Mouse (Mus musculus) ES-Bruce4 (cell line): ENCODE results near the gene Ngly1. TPM values are rescaled to one million over a fixed set of nuclear protein-coding genes. Genes with fewer than 3 reads are reported as not detected.

Experiments used
- H3K27ac ChIP-seq: 2 replicates; pipeline ENCODE4 v1.5.1; 2012; ENCODE audit warnings: low read length, inconsistent platforms; ENCODE audit not compliant: insufficient read depth
- H3K27me3 ChIP-seq: 2 replicates; pipeline ENCODE4 v1.6.1; 2012; ENCODE audit warnings: mild to moderate bottlenecking, low read length, inconsistent platforms; ENCODE audit not compliant: control insufficient read depth, poor library complexity, insufficient read depth, severe bottlenecking
- H3K36me3 ChIP-seq: 2 replicates; pipeline ENCODE4 v1.6.1; 2012; ENCODE audit warnings: inconsistent platforms, mild to moderate bottlenecking, low read length, moderate library complexity; ENCODE audit not compliant: control insufficient read depth, poor library complexity, insufficient read depth, severe bottlenecking
- H3K4me1 ChIP-seq: one replicate; pipeline ENCODE4 v1.8.1; 2011; ENCODE audit warnings: low read length; ENCODE audit not compliant: control insufficient read depth, insufficient read depth
- H3K4me3 ChIP-seq: 2 replicates; pipeline ENCODE4 v1.5.1; 2011; ENCODE audit warnings: low read depth, mild to moderate bottlenecking, low read length
- H3K9ac ChIP-seq: 2 replicates; pipeline ENCODE4 v1.6.1; 2012; ENCODE audit warnings: low read depth, mild to moderate bottlenecking, inconsistent platforms; ENCODE audit not compliant: poor library complexity, severe bottlenecking
- H3K9me3 ChIP-seq: replicated peaks from 2 replicates; pipeline ENCODE4 v1.6.1; 2012; ENCODE audit warnings: mild to moderate bottlenecking, low read length, inconsistent platforms; ENCODE audit not compliant: control insufficient read depth, poor library complexity, insufficient read depth, severe bottlenecking
- CTCF ChIP-seq: IDR thresholded peaks from one replicate; pipeline ENCODE4 v1.8.1; 2011; ENCODE audit warnings: low read depth, low read length
- EP300 ChIP-seq: IDR thresholded peaks from 2 replicates; pipeline ENCODE4 v1.6.1; 2011; ENCODE audit warnings: low read depth, low read length; ENCODE audit not compliant: insufficient read depth
- POLR2A ChIP-seq: IDR thresholded peaks from one replicate; pipeline ENCODE4 v1.8.1; 2011; ENCODE audit warnings: low read length; ENCODE audit not compliant: insufficient read depth
- polyA plus RNA-seq: library from polyadenylated mRNA; stranded (reverse); fragments of >200 nt; gene quantifications from 2 replicates; pipeline ENCODE4 v1.2.4, GENCODE M21; 2011; ENCODE audit warnings: low read depth; ENCODE audit not compliant: missing spikeins, insufficient read depth, insufficient read length

Ngly1 gene
- polyA plus RNA-seq, 1 experiment, result 11.8 TPM

DNA sequence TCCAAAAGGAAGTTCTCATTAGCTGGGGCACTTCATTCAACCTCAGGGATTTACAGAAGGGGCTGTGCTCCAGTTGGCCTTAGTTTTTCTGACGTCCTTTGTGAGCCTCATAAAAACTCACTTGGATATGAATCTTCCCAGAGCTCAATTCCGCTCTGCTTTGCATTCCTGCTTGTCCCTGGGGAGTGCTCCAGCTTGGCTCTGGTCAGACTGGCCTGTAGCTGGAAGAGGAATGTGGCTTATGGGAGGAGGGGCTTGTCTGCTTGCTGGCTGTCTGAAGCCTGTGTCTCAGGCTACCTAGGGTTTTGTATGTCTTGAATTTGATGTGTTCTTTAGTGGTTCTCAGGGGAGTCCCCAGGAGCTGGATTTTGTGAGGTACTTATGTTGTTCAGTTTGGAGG lies 79.5 kb downstream of the Ngly1 start:
- Histone ChIP-seq H3K9ac (no peak overlapping the region), H3K4me1 (no peaks in the 10 kb centered on the region), H3K36me3 (no peaks in the 10 kb centered on the region), H3K4me3 (no peak overlapping the region), H3K27me3 (no peaks in the 10 kb centered on the region), H3K9me3 (no peaks in the 10 kb centered on the region), H3K27ac (no peak overlapping the region)
- TF ChIP-seq EP300, result no peak
- TF ChIP-seq CTCF, result no peak
- TF ChIP-seq POLR2A, result no peak

DNA sequence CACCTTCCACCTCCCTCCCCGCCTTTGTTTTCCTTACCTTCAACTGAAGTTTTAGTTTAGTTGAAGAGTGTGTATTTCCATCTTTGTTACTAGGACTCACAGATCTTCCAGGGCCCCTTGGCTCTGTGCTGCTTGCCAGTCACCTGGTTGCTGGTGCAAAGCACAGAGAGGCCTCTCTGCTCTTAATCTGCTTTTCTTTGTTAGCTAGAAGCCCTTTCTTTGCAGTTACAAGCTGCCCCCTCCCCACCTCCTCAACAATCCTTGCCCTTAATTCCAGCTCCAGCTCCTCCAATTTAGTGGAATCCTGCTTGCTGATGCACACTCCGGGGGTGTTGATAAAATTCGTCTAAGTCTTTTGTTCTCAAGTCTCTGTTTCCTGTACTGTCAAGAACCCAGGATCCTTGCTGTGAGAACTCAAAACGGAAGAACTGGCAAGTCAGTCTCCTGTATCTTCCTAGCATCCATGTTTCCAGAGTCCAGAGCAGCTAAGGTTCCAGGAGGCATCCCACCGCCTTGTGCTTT lies 79.9 kb downstream of the Ngly1 start:
- Histone ChIP-seq H3K4me3 (no peak overlapping the region), H3K27ac (no peak overlapping the region), H3K36me3 (no peaks in the 10 kb centered on the region), H3K9ac (no peak overlapping the region), H3K4me1 (no peaks in the 10 kb centered on the region), H3K27me3 (no peaks in the 10 kb centered on the region), H3K9me3 (no peaks in the 10 kb centered on the region)
- TF ChIP-seq POLR2A (no peak), EP300 (no peak), CTCF (no peak)

DNA sequence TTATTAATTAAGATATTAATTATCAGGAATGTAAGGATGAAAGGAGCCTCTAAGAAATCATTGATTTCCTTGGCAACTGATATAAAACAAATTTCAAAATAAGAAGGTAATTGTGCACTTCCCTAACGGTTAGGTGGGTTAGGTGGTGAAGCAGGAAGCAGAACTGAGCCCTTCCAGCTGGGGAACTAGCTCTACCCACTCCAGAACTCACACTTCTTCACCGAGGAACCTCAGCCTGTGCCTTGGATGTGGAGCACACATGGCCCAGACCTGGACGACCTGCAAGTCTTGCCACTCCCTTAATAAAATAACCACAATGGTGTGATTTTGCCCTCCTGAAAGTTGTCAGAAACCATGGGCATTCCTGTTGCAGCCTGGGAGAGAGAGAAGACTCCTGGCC lies 80.7 kb downstream of the Ngly1 start:
- H3K4me3 ChIP-seq, result no peak overlapping the region
- H3K27me3 ChIP-seq, result no peaks in the 10 kb centered on the region
- H3K36me3 ChIP-seq, result no peaks in the 10 kb centered on the region
- TF ChIP-seq CTCF, result no peak
- no peak for TF ChIP-seq POLR2A
- TF ChIP-seq EP300, result no peak
- no peaks in the 10 kb centered on the region for H3K9me3 ChIP-seq
- H3K9ac ChIP-seq, result no peak overlapping the region
- H3K27ac ChIP-seq, result no peak overlapping the region
- H3K4me1 ChIP-seq, result no peaks in the 10 kb centered on the region

DNA sequence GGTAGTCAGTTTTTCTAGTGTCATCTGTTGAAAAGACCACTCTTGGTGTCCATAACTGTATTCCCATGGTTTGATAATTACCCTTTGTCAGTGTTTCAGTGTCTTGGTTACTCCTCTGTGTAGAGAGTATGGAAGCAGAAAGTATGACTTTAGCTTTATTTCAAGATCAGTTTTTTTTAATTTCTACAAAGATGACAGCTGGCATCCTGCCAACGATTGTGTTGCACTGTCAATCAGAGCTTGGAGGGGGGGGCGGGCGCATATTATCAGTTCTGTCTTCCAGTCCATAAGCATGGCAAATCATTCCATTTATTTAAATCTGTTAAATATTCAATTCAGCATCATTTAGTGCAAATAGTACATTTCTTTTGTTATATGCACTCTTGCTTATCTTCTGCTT lies 85.2 kb downstream of the Ngly1 start:
- no peak overlapping the region for H3K27ac ChIP-seq
- H3K9ac ChIP-seq, result no peak overlapping the region
- H3K27me3 ChIP-seq, result no peaks in the 10 kb centered on the region
- no peak overlapping the region for H3K4me3 ChIP-seq
- H3K9me3 ChIP-seq, result no peaks in the 10 kb centered on the region
- TF ChIP-seq EP300 (no peak), CTCF (no peak)
- H3K4me1 ChIP-seq, result peaks cover 2% of the 10 kb centered on the region
- no peaks in the 10 kb centered on the region for H3K36me3 ChIP-seq

DNA sequence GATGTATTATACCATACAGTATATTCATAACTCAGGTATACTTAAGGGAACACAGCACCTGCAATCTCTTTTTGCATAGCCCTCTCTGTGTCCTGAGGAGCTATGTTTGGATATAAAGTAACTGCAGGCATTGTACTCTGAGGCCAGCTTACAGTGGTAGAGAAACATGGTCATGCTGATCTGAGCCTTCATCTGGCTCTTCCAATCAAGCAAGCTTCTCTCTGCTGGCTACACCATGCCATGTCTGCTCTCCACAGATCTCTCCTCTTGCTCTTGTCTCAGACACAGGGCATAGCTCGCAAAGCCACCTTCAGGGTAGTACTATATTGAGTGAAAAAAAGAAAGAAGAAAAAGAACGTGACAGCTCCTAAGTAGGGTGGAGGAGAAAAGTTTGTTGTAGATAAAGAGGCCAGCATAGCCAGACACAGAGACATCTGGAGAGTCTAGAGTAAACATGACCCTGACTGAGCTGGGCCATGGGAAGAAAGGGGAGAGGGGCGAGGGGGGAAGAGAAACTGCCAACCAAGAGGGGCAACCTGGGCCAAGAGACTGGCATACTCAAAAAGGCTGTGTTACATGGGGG lies 86.8 kb downstream of the Ngly1 start:
- H3K9me3 ChIP-seq, result no peaks in the 10 kb centered on the region
- H3K36me3 ChIP-seq, result no peaks in the 10 kb centered on the region
- H3K4me1 ChIP-seq, result peaks cover 2% of the 10 kb centered on the region
- no peak overlapping the region for H3K27ac ChIP-seq
- H3K27me3 ChIP-seq, result no peaks in the 10 kb centered on the region
- H3K4me3 ChIP-seq, result no peak overlapping the region
- TF ChIP-seq CTCF (no peak), EP300 (no peak), POLR2A (no peak)
- no peak overlapping the region for H3K9ac ChIP-seq

DNA sequence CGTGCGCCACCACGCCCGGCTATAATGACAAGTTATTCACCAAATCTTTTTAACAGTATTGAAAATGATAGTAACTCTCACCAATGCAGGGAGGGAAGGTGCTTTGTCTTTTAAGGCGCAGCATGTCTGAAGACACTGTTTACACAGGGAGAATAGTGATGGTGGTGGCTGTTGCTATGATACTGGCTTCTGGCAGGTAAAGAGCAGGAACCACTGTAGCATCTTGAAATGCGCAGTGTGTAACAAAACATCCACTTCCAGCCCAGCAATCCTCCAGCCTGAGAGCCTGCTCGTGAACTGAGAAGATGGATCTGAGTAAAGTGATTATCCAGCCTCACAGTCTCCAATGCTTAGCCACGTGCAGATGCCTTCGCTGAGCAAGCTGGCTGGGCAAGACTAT lies 98.4 kb downstream of the Ngly1 start:
- H3K4me3 ChIP-seq, result no peak overlapping the region
- H3K36me3 ChIP-seq, result no peaks in the 10 kb centered on the region
- H3K27me3 ChIP-seq, result no peaks in the 10 kb centered on the region
- no peaks in the 10 kb centered on the region for H3K4me1 ChIP-seq
- no peak overlapping the region for H3K27ac ChIP-seq
- no peak overlapping the region for H3K9ac ChIP-seq
- TF ChIP-seq POLR2A (no peak), CTCF (no peak), EP300 (no peak)
- no peaks in the 10 kb centered on the region for H3K9me3 ChIP-seq
